ENCODE assay signal across 19 mouse cellular contexts in genomic region chr14:51896019-51896418, GRCm38 (mm10). TPM values are rescaled to one million over a fixed set of nuclear protein-coding genes. Genes with fewer than 3 reads are reported as not detected.
"Had no signal": no experiment of that assay in that cellular context is flagged by ENCODE, and none has a peak within 500 bp of the region (broad histone marks: within the 10 kb centered on the region; RNA-seq: fewer than 3 reads in every experiment).

No protein-coding gene starts in this region.

- H3K4me1 ChIP-seq: kidney, embryonic 15.5 days; limb, embryonic 13.5 days; midbrain, embryonic 15.5 days; neural tube, embryonic 12.5 days had no signal

- H3K9me3 ChIP-seq: kidney, embryonic 15.5 days; limb, embryonic 13.5 days; megakaryocyte, embryonic 14.5 days; midbrain, embryonic 15.5 days; neural tube, embryonic 12.5 days had no signal

- H3K4me3 ChIP-seq: kidney, embryonic 15.5 days; limb, embryonic 13.5 days; megakaryocyte, embryonic 14.5 days; midbrain, embryonic 15.5 days; neural tube, embryonic 12.5 days had no signal

- H3K27me3 ChIP-seq: kidney, embryonic 15.5 days; limb, embryonic 13.5 days; megakaryocyte, embryonic 14.5 days; midbrain, embryonic 15.5 days; neural tube, embryonic 12.5 days had no signal

- ATAC-seq: midbrain, embryonic 15.5 days had no signal

- H3K9ac ChIP-seq: kidney, embryonic 15.5 days; limb, embryonic 13.5 days; lung, embryonic 14.5 days; midbrain, embryonic 15.5 days; neural tube, embryonic 12.5 days had no signal

- H3K27ac ChIP-seq: kidney, embryonic 15.5 days; limb, embryonic 13.5 days; midbrain, embryonic 15.5 days; neural tube, embryonic 12.5 days; stomach, postnatal 0 days had no signal

- H3K4me2 ChIP-seq: kidney, embryonic 15.5 days; limb, embryonic 13.5 days; lung, embryonic 14.5 days; midbrain, embryonic 11.5 days; midbrain, embryonic 15.5 days; neural tube, embryonic 12.5 days had no signal

- DNase-seq: kidney, postnatal 14 days; layer of hippocampus, postnatal 36 days; left cerebral cortex, postnatal 4 days; lung, embryonic 14.5 days; lung, postnatal 10 days; lung, postnatal 4 days had no signal

RNA-seq across cellular contexts. Expression of gene Slc39a2, which starts 3.3 kb away (rescaled TPM):
- total RNA-seq: monocyte, adult 5-6 weeks had no signal

RNA-seq across cellular contexts. Expression of gene Tppp2, which starts 22.2 kb away (rescaled TPM):
- total RNA-seq: layer of hippocampus, postnatal 36 days; left cerebral cortex, postnatal 10 days; left cerebral cortex, postnatal 4 days; liver, adult 2 months; monocyte, adult 5-6 weeks; neutrophil, adult 5-6 weeks had no signal
- polyA plus RNA-seq: kidney, embryonic 15.5 days; large intestine, adult 2 months; limb, embryonic 13.5 days; liver, adult 2 months; liver, embryonic 16.5 days; lung, embryonic 14.5 days; midbrain, embryonic 11.5 days; midbrain, embryonic 15.5 days; neural tube, embryonic 12.5 days; stomach, postnatal 0 days had no signal

RNA-seq across cellular contexts. Expression of gene Rnase13, which starts 26.6 kb away (rescaled TPM):
- total RNA-seq: layer of hippocampus, postnatal 36 days; left cerebral cortex, postnatal 10 days; left cerebral cortex, postnatal 4 days; liver, adult 2 months; monocyte, adult 5-6 weeks; neutrophil, adult 5-6 weeks had no signal
- polyA plus RNA-seq: kidney, embryonic 15.5 days; large intestine, adult 2 months; limb, embryonic 13.5 days; liver, embryonic 16.5 days; lung, embryonic 14.5 days; midbrain, embryonic 11.5 days; midbrain, embryonic 15.5 days; neural tube, embryonic 12.5 days; stomach, postnatal 0 days had no signal
